Mouse (Mus musculus) liver, adult 2 months (tissue): ENCODE results near the gene Tango6. TPM values are rescaled to one million over a fixed set of nuclear protein-coding genes. Genes with fewer than 3 reads are reported as not detected.

ENCODE experiments used
- DNase-seq: peaks from one replicate; pipeline ENCODE4 v3.0.0-alpha.2; 2011; ENCODE audit warnings: low read depth, low spot score; ENCODE audit errors: extremely low read depth
- H3K27ac ChIP-seq: fragments of 200-500 bp; replicated peaks from 2 replicates; pipeline ENCODE4 v1.5.1; 2012; ENCODE audit warnings: low read depth, mild to moderate bottlenecking, control low read depth, inconsistent platforms, low read length; ENCODE audit not compliant: insufficient read depth
- H3K27me3 ChIP-seq: fragments of 200-500 bp; 2 replicates; pipeline ENCODE4 v1.6.1; 2012; ENCODE audit warnings: mild to moderate bottlenecking, moderate library complexity, low read length, inconsistent platforms; ENCODE audit not compliant: control insufficient read depth, insufficient read depth
- H3K36me3 ChIP-seq: fragments of 200-500 bp; 2 replicates; pipeline ENCODE4 v1.6.1; 2012; ENCODE audit warnings: low read length, inconsistent platforms; ENCODE audit not compliant: control insufficient read depth, insufficient read depth
- H3K4me1 ChIP-seq: fragments of 200-500 bp; 2 replicates; pipeline ENCODE4 v1.6.1; 2011; ENCODE audit warnings: low read length; ENCODE audit not compliant: control insufficient read depth, insufficient read depth
- H3K4me3 ChIP-seq: fragments of 200-500 bp; 2 replicates; pipeline ENCODE4 v1.5.1; 2011; ENCODE audit warnings: low read depth, mild to moderate bottlenecking, control low read depth, low read length, moderate library complexity; ENCODE audit not compliant: insufficient read depth
- H3K79me2 ChIP-seq: fragments of 200-500 bp; 2 replicates; pipeline ENCODE4 v1.6.1; 2012; ENCODE audit warnings: inconsistent platforms, mild to moderate bottlenecking, low read length, moderate library complexity; ENCODE audit not compliant: control insufficient read depth, insufficient read depth
- H3K9ac ChIP-seq: fragments of 200-500 bp; 2 replicates; pipeline ENCODE4 v1.6.1; 2012; ENCODE audit warnings: low read depth, mild to moderate bottlenecking, control low read depth, inconsistent platforms, low read length
- CTCF ChIP-seq: fragments of 200-500 bp; IDR thresholded peaks from 2 replicates; pipeline ENCODE4 v1.5.1; 2011; ENCODE audit warnings: low read depth, low read length, control low read depth
- POLR2A ChIP-seq: fragments of 200-500 bp; IDR thresholded peaks from 2 replicates; pipeline ENCODE4 v1.6.1; 2011; ENCODE audit warnings: low read length, control low read depth; ENCODE audit not compliant: insufficient read depth; ENCODE audit errors: extremely low read depth
- WGBS: fragments of 180-500 bp; shearing (Covaris S2); methylation state at CpG from one replicate; pipeline ENCODE4 v1.1.7; 2018; 5-methylcytosine and 5-hydroxymethylcytosine counted together
- polyA plus RNA-seq: library from polyadenylated mRNA; depleted of rRNA; stranded (reverse); fragments of >200 nt; gene quantifications from 2 replicates; pipeline ENCODE4 v1.2.3, GENCODE M21; 2012
- total RNA-seq: library from RNA; depleted of rRNA; stranded (reverse); fragments of >200 nt; gene quantifications from 2 replicates; pipeline ENCODE4 v1.2.3, GENCODE M21; 2014

Gene Tango6
- total and polyA plus RNA-seq, 2 experiments: 2.1 to 4.0 TPM

GRCm38 (mm10) chr8:106700131-106700530 lies 17.3 kb downstream of the Tango6 start:
- WGBS: 49% methylated on average over 6 of the region's 6 CpGs
- DNase-seq: peak; percentile 65
- peaks cover 23% of the 10 kb centered on the region; the same call in 1 of the 2 replicates for H3K36me3 ChIP-seq
- no peaks in the 10 kb centered on the region for H3K27me3 ChIP-seq
- no peak overlapping the region for H3K9ac ChIP-seq
- no peaks in the 10 kb centered on the region for H3K79me2 ChIP-seq
- H3K4me3 ChIP-seq: no peak overlapping the region
- TF ChIP-seq POLR2A (no peak), CTCF (no peak)
- no peaks in the 10 kb centered on the region for H3K4me1 ChIP-seq
- no peak overlapping the region for H3K27ac ChIP-seq

GRCm38 (mm10) chr8:106701360-106701759 lies 18.5 kb downstream of the Tango6 start:
- Histone ChIP-seq H3K79me2 (no peaks in the 10 kb centered on the region), H3K27me3 (no peaks in the 10 kb centered on the region), H3K4me1 (peaks cover 1% of the 10 kb centered on the region; the same call in 1 of the 2 replicates), H3K36me3 (peaks cover 21% of the 10 kb centered on the region; the same call in 1 of the 2 replicates), H3K27ac (no peak overlapping the region), H3K9ac (no peak overlapping the region), H3K4me3 (no peak overlapping the region)
- TF ChIP-seq CTCF (no peak), POLR2A (no peak)
- DNase-seq: no peak
- WGBS: 91% methylated on average over 3 of the region's 3 CpGs

- Histone ChIP-seq H3K4me1 (peaks cover 1% of the 10 kb centered on the region; the same call in 1 of the 2 replicates), H3K79me2 (no peaks in the 10 kb centered on the region), H3K27me3 (no peaks in the 10 kb centered on the region), H3K9ac (no peak overlapping the region), H3K4me3 (no peak overlapping the region), H3K27ac (peak overlapping the region; percentile 49), H3K36me3 (peaks cover 7% of the 10 kb centered on the region; the same call in 1 of the 2 replicates)
- TF ChIP-seq CTCF (no peak), POLR2A (no peak)
- WGBS: 84% methylated on average over 9 of the region's 9 CpGs
- no peak for DNase-seq
Measured at GRCm38 (mm10) chr8:106704199-106704900, 21.5 kb downstream of the Tango6 start.

- 65% methylated on average over 9 of the region's 9 CpGs for WGBS
- Histone ChIP-seq H3K36me3 (peaks cover 7% of the 10 kb centered on the region; the same call in 1 of the 2 replicates), H3K9ac (no peak overlapping the region), H3K79me2 (no peaks in the 10 kb centered on the region), H3K4me1 (peaks cover 1% of the 10 kb centered on the region; the same call in 1 of the 2 replicates), H3K4me3 (no peak overlapping the region), H3K27ac (peak overlapping the region; percentile 78; the same call in 1 of the 2 replicates), H3K27me3 (no peaks in the 10 kb centered on the region)
- TF ChIP-seq CTCF (no peak), POLR2A (no peak)
- DNase-seq: peak; percentile 41
Measured at GRCm38 (mm10) chr8:106704901-106705321, 22.0 kb downstream of the Tango6 start.

- no peak for DNase-seq
- peaks cover 5% of the 10 kb centered on the region for H3K36me3 ChIP-seq
- no peaks in the 10 kb centered on the region for H3K27me3 ChIP-seq
- no peak overlapping the region for H3K4me3 ChIP-seq
- no peak for TF ChIP-seq CTCF
- TF ChIP-seq POLR2A: no peak
- peaks cover 1% of the 10 kb centered on the region; the same call in 1 of the 2 replicates for H3K4me1 ChIP-seq
- WGBS: 79% methylated on average over 6 of the region's 6 CpGs
- H3K27ac ChIP-seq: no peak overlapping the region
- H3K79me2 ChIP-seq: no peaks in the 10 kb centered on the region
- H3K9ac ChIP-seq: no peak overlapping the region
Measured at GRCm38 (mm10) chr8:106706194-106706593, 23.3 kb downstream of the Tango6 start.

GRCm38 (mm10) chr8:106710002-106710401 lies 27.1 kb downstream of the Tango6 start:
- WGBS: 94% methylated on average over 2 of the region's 2 CpGs

More at GRCm38 (mm10) chr8:106710002-106710401, 27.1 kb downstream of the Tango6 start:
- H3K4me3 ChIP-seq: no peak overlapping the region
- H3K4me1 ChIP-seq: peaks cover 1% of the 10 kb centered on the region; the same call in 1 of the 2 replicates
- H3K9ac ChIP-seq: no peak overlapping the region
- H3K27me3 ChIP-seq: no peaks in the 10 kb centered on the region
- TF ChIP-seq CTCF (no peak), POLR2A (no peak)
- H3K36me3 ChIP-seq: peaks cover 3% of the 10 kb centered on the region
- no peaks in the 10 kb centered on the region for H3K79me2 ChIP-seq
- no peak overlapping the region for H3K27ac ChIP-seq
- no peak for DNase-seq
